Mouse (Mus musculus): ENCODE measurements around the gene Tdg. TPM values are rescaled to one million over a fixed set of nuclear protein-coding genes. Genes with fewer than 3 reads are reported as not detected.

Gene Tdg
- total RNA-seq, 2 experiments from 2014 or later, result 60.3 to 115 TPM

Other genes with a start within 250 kb of the Tdg start
- gene Gm1553, start 137.2 kb upstream of the Tdg start, total RNA-seq (2014; fragmentation: Nextera tagmentation), result not detected in 2 replicates
- not detected in 2 replicates for gene Gm1553, start 137.2 kb upstream of the Tdg start, total RNA-seq (2017)
- 57.7 and 65.7 TPM in 2 replicates for gene 1190007I07Rik, start 6.6 kb upstream of the Tdg start, total RNA-seq (2014; fragmentation: Nextera tagmentation)
- gene 1190007I07Rik, start 6.6 kb upstream of the Tdg start, total RNA-seq (2017), result 85.0 and 101 TPM in 2 replicates
- 2.3 TPM in 1 of 2 replicates, not detected in the other for gene Glt8d2, start 60.8 kb downstream of the Tdg start, total RNA-seq (2014; fragmentation: Nextera tagmentation)
- 1.3 TPM in 1 of 2 replicates, not detected in the other for gene Glt8d2, start 60.8 kb downstream of the Tdg start, total RNA-seq (2017)
- 21.5 and 25.7 TPM in 2 replicates for gene Hcfc2, start 66.3 kb downstream of the Tdg start, total RNA-seq (2014; fragmentation: Nextera tagmentation)
- gene Hcfc2, start 66.3 kb downstream of the Tdg start, total RNA-seq (2017), result 30.9 and 80.3 TPM in 2 replicates
- gene Nfyb, start 134.3 kb downstream of the Tdg start, total RNA-seq (2014; fragmentation: Nextera tagmentation), result 41.2 and 50.7 TPM in 2 replicates
- gene Nfyb, start 134.3 kb downstream of the Tdg start, total RNA-seq (2017), result 84.3 and 108 TPM in 2 replicates
- 49.0 and 54.4 TPM in 2 replicates for gene Txnrd1, start 204.1 kb downstream of the Tdg start, total RNA-seq (2014; fragmentation: Nextera tagmentation)
- gene Txnrd1, start 204.1 kb downstream of the Tdg start, total RNA-seq (2017), result 88.2 and 94.7 TPM in 2 replicates
- 3.6 and 7.4 TPM in 2 replicates for gene Eid3, start 236.8 kb downstream of the Tdg start, total RNA-seq (2014; fragmentation: Nextera tagmentation)
- 3.9 TPM in 1 of 2 replicates, not detected in the other for gene Eid3, start 236.8 kb downstream of the Tdg start, total RNA-seq (2017)